ENCODE assay signal across 21 mouse cellular contexts in the genomic region with DNA sequence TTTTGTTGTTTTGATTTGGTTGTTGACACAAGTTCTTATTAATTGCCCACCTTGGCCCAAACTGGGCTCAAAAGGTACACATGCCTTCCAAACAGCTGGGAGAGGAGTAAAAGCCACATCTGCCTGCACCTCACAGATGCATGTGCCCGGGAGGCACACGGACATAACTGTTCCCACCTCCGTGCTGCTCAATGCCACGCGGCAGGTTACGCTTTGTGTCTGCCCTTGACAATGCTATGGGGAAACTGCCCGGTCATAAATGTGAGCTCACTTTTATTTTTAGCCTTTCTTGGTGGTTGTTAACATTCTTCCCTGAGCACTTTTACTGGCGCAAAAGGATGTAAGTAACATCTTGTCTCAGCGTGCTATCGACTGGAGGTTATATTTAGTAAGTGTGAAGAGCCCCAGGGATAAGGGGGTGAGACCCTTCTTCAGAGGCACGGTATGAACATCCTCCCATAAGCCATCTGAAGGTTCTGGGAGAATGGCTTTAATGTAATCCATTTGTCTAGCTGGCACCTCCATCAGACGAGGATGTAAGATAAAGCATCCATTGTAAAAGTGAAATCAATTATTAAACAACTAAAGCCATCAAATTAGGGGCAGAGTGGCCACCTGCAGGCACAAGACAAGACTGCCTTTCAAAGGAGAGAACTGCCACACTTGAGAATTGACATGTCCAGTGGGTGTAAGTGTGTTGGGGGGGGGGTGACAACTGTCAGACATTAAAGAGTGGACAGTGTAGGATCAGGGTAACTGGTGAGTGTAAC. TPM values are rescaled to one million over a fixed set of nuclear protein-coding genes. Genes with fewer than 3 reads are reported as not detected.
DNase-seq lines count a peak whose midpoint lies in the region; ATAC-seq and TF ChIP-seq lines count a peak whose summit lies in the region.
"Had no signal": no experiment of that assay in that cellular context is flagged by ENCODE, and none has a peak within 500 bp of the region (broad histone marks: within the 10 kb centered on the region; RNA-seq: fewer than 3 reads in every experiment).

No protein-coding gene starts in this region.

- 55% methylated on average over 12 of the region's 12 CpGs for WGBS in forebrain, embryonic 14.5 days
- 66% methylated on average over 12 of the region's 12 CpGs for WGBS in forebrain, embryonic 11.5 days
- WGBS in heart, embryonic 15.5 days = 35% methylated on average over 12 of the region's 12 CpGs
- WGBS in intestine, postnatal 0 days = 28% methylated on average over 12 of the region's 12 CpGs

- no peak overlapping the region for H3K4me3 ChIP-seq in forebrain, embryonic 14.5 days (ENCODE audit: low read depth, low read length)
- H3K4me3 ChIP-seq in forebrain, embryonic 11.5 days (ENCODE audit: low read depth, low read length) = no peak overlapping the region
- no peak overlapping the region for H3K4me3 ChIP-seq in heart, embryonic 15.5 days
- no peak overlapping the region; the same call in 1 of the 2 replicates for H3K4me3 ChIP-seq in intestine, postnatal 0 days (ENCODE audit: low read depth, low read length)
- H3K4me3 ChIP-seq: forebrain, embryonic 15.5 days; hindbrain, embryonic 10.5 days; midbrain, embryonic 12.5 days had no signal

- no peaks in the 10 kb centered on the region for H3K9me3 ChIP-seq in forebrain, embryonic 14.5 days (replicated peaks; ENCODE audit: control insufficient read depth, low read length)
- no peaks in the 10 kb centered on the region for H3K9me3 ChIP-seq in forebrain, embryonic 11.5 days (ENCODE audit: control insufficient read depth, low read length)
- no peaks in the 10 kb centered on the region for H3K9me3 ChIP-seq in heart, embryonic 15.5 days (replicated peaks)
- no peaks in the 10 kb centered on the region for H3K9me3 ChIP-seq in intestine, postnatal 0 days (ENCODE audit: control insufficient read depth)
- H3K9me3 ChIP-seq: forebrain, embryonic 15.5 days; hindbrain, embryonic 10.5 days; midbrain, embryonic 12.5 days had no signal

- H3K9ac ChIP-seq in forebrain, embryonic 14.5 days (ENCODE audit: low read length) = no peak overlapping the region
- no peak overlapping the region for H3K9ac ChIP-seq in forebrain, embryonic 11.5 days (ENCODE audit: low read length)
- H3K9ac ChIP-seq in heart, embryonic 15.5 days = no peak overlapping the region
- H3K9ac ChIP-seq in intestine, postnatal 0 days (ENCODE audit: low read depth, low read length) = no peak overlapping the region
- H3K9ac ChIP-seq: forebrain, embryonic 15.5 days; midbrain, embryonic 12.5 days had no signal

- DNase-seq in forebrain, embryonic 14.5 days (ENCODE audit: low spot score) = peak; percentile 0
- no peak for DNase-seq in forebrain, embryonic 11.5 days (ENCODE audit: low spot score)
- DNase-seq in Muller cell, postnatal 12 days (ENCODE audit: inconsistent ontology term) = peak; percentile 19
- DNase-seq in thymus, postnatal 0 days (ENCODE audit: low spot score) = no peak
- DNase-seq in kidney, postnatal 14 days = no peak
- DNase-seq in urinary bladder, postnatal 10 days (ENCODE audit: low spot score) = no peak
- DNase-seq: adrenal gland, postnatal 25 days; cerebellum, adult 2 months; kidney, adult 9 months; kidney, postnatal 36 days; liver; right cerebral cortex, postnatal 4 days; thymus, postnatal 4 days had no signal

- 0 out of 2 replicates have a peak, but pooled peaks cover 5% of the 10 kb centered on the region for H3K27me3 ChIP-seq in forebrain, embryonic 14.5 days (replicated peaks; ENCODE audit: control insufficient read depth, insufficient read depth, low read length)
- H3K27me3 ChIP-seq in forebrain, embryonic 11.5 days (ENCODE audit: control insufficient read depth, insufficient read depth, low read length) = peaks cover 12% of the 10 kb centered on the region
- H3K27me3 ChIP-seq in heart, embryonic 15.5 days = peaks cover 4% of the 10 kb centered on the region; the same call in 1 of the 2 replicates
- H3K27me3 ChIP-seq in intestine, postnatal 0 days (replicated peaks; ENCODE audit: control insufficient read depth, insufficient read depth, low read length) = no peaks in the 10 kb centered on the region

- no peak overlapping the region for H3K27ac ChIP-seq in forebrain, embryonic 14.5 days (ENCODE audit: low read depth, low read length)
- no peak overlapping the region for H3K27ac ChIP-seq in forebrain, embryonic 11.5 days (ENCODE audit: low read depth, low read length)
- peak overlapping the region; percentile 79 for H3K27ac ChIP-seq in heart, embryonic 15.5 days
- H3K27ac ChIP-seq in intestine, postnatal 0 days (ENCODE audit: low read depth, low read length) = peak overlapping the region; percentile 75
- H3K27ac ChIP-seq: forebrain, embryonic 15.5 days; hindbrain, embryonic 10.5 days; hindbrain, postnatal 0 days; midbrain, embryonic 12.5 days had no signal

- no peaks in the 10 kb centered on the region for H3K36me3 ChIP-seq in forebrain, embryonic 14.5 days (ENCODE audit: control insufficient read depth, insufficient read depth, low read length)
- no peaks in the 10 kb centered on the region for H3K36me3 ChIP-seq in forebrain, embryonic 11.5 days (ENCODE audit: control insufficient read depth, insufficient read depth, low read length)
- no peaks in the 10 kb centered on the region for H3K36me3 ChIP-seq in heart, embryonic 15.5 days
- H3K36me3 ChIP-seq in intestine, postnatal 0 days (ENCODE audit: control insufficient read depth, insufficient read depth) = no peaks in the 10 kb centered on the region
- H3K36me3 ChIP-seq: forebrain, embryonic 15.5 days; G1E; hindbrain, embryonic 10.5 days; midbrain, embryonic 12.5 days had no signal

- ATAC-seq in forebrain, embryonic 14.5 days = no peak
- ATAC-seq in forebrain, embryonic 11.5 days (replicated peaks; ENCODE audit: low FRiP score) = no peak
- ATAC-seq in heart, embryonic 15.5 days (replicated peaks; ENCODE audit: insufficient number of reproducible peaks, insufficient read depth, low FRiP score, low read depth) = peak; percentile 44; the same call in 1 of the 2 replicates
- peak; percentile 37; the same call in 1 of the 2 replicates for ATAC-seq in intestine, postnatal 0 days
- ATAC-seq: forebrain, embryonic 15.5 days; hindbrain, postnatal 0 days; lung, postnatal 0 days had no signal

- peak; percentile 42 for TF ChIP-seq CTCF in intestine, postnatal 0 days (IDR thresholded peaks at IDR 0.05; ENCODE audit: low read depth)

- H3K4me2 ChIP-seq in forebrain, embryonic 14.5 days (ENCODE audit: low read length) = no peak overlapping the region
- no peak overlapping the region for H3K4me2 ChIP-seq in forebrain, embryonic 11.5 days (ENCODE audit: low read depth, low read length, severe bottlenecking)
- peak overlapping the region; percentile 38 for H3K4me2 ChIP-seq in heart, embryonic 15.5 days
- peak overlapping the region; percentile 54; the same call in 1 of the 2 replicates for H3K4me2 ChIP-seq in intestine, postnatal 0 days (replicated peaks; ENCODE audit: low read depth)
- H3K4me2 ChIP-seq: forebrain, embryonic 15.5 days; midbrain, embryonic 12.5 days had no signal

- H3K4me1 ChIP-seq in forebrain, embryonic 14.5 days (ENCODE audit: control insufficient read depth, insufficient read depth, low read length) = peaks cover 9% of the 10 kb centered on the region
- peaks cover 4% of the 10 kb centered on the region; the same call in 1 of the 2 replicates for H3K4me1 ChIP-seq in forebrain, embryonic 11.5 days (replicated peaks; ENCODE audit: control insufficient read depth, insufficient read depth, low read length)
- H3K4me1 ChIP-seq in heart, embryonic 15.5 days (replicated peaks) = peaks cover 25% of the 10 kb centered on the region
- 0 out of 2 replicates have a peak, but pooled peaks cover 2% of the 10 kb centered on the region for H3K4me1 ChIP-seq in intestine, postnatal 0 days (replicated peaks; ENCODE audit: control insufficient read depth, insufficient read depth, low read length)

RNA-seq across cellular contexts. Expression of a gene that starts 24.5 kb away (rescaled TPM):
- 13.0 and 22.7 TPM in 2 replicates for polyA plus RNA-seq in forebrain, embryonic 14.5 days (2014; fragmentation: Nextera tagmentation; extraction: Ambion mirVana)
- polyA plus RNA-seq in forebrain, embryonic 11.5 days (2014; fragmentation: Nextera tagmentation; extraction: Ambion mirVana) = 4.9 and 6.8 TPM in 2 replicates
- 6.0 and 6.1 TPM in 2 replicates for polyA plus RNA-seq in heart, embryonic 15.5 days (2015; fragmentation: Nextera tagmentation; extraction: Ambion mirVana)
- polyA plus RNA-seq in intestine, postnatal 0 days (2015; fragmentation: Nextera tagmentation; extraction: Ambion mirVana) = 3.8 and 5.1 TPM in 2 replicates
- 0.80 and 1.4 TPM in 2 replicates for polyA plus RNA-seq in thymus, postnatal 0 days (2015; fragmentation: Nextera tagmentation; extraction: Ambion mirVana)
- polyA plus RNA-seq: G1E had no signal

Comparison
In these comparisons a context has a peak if more than half of its experiments do, and no peak if none do; other contexts are left out.
1. DNase-seq: peak in forebrain, embryonic 14.5 days (single experiment) and Muller cell, postnatal 12 days (single experiment); none in forebrain, embryonic 11.5 days (single experiment), thymus, postnatal 0 days (single experiment), kidney, postnatal 14 days (single experiment) and urinary bladder, postnatal 10 days (single experiment).
2. ATAC-seq: peak in heart, embryonic 15.5 days (single experiment) and intestine, postnatal 0 days (single experiment); none in forebrain, embryonic 14.5 days (single experiment) and forebrain, embryonic 11.5 days (single experiment).
3. H3K27ac ChIP-seq: peak in heart, embryonic 15.5 days (single experiment) and intestine, postnatal 0 days (single experiment); none in forebrain, embryonic 14.5 days (single experiment) and forebrain, embryonic 11.5 days (single experiment).
4. H3K4me2 ChIP-seq: peak in heart, embryonic 15.5 days (single experiment) and intestine, postnatal 0 days (single experiment); none in forebrain, embryonic 14.5 days (single experiment) and forebrain, embryonic 11.5 days (single experiment).